Mouse (Mus musculus): Measurements from ENCODE around the gene Tlx3. TPM values are rescaled to one million over a fixed set of nuclear protein-coding genes. Genes with fewer than 3 reads are reported as not detected.

Tlx3 gene
- polyA plus RNA-seq, 1 experiment from 2014 or later = not detected

DNA sequence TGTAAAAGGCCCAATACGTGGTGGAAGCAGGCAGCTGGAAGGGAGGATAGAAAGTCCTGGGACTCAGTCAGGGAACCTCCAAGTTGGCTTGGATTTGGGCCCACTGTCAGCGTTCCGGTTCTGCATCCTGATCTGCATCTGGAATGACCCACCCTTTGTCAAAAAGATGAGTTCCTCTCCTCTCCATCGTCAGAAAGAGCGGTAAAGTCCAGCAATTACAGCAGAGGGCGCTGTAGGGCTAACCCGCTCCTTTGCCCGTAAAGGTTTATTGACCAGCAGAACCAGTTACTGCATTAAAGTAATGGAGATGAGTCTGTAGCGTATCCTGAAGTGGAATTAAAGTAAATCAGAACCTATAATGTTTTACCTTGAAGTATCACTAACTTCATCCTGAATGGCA is 32.9 kb downstream of the Tlx3 start:
- Histone ChIP-seq H3K4me3 (ENCODE audit: low read depth, low read length) (no peak overlapping the region), H3K27me3 (replicated peaks; ENCODE audit: insufficient read depth, low read length) (peaks cover 3% of the 10 kb centered on the region; the same call in 1 of the 2 replicates), H3K4me1 (ENCODE audit: insufficient read depth, low read depth, low read length) (no peaks in the 10 kb centered on the region), H3K9ac (replicated peaks; ENCODE audit: low read depth) (no peak overlapping the region), H3K9me3 (ENCODE audit: low read length) (no peaks in the 10 kb centered on the region), H3K4me2 (replicated peaks; ENCODE audit: low read depth, low read length) (no peak overlapping the region), H3K36me3 (ENCODE audit: insufficient read depth, low read length) (no peaks in the 10 kb centered on the region), H3K27ac (ENCODE audit: low read length) (no peak overlapping the region)
- DNase-seq (ENCODE audit: low spot score) (peak; percentile 57), ATAC-seq (no peak)
- TF ChIP-seq EP300 (IDR thresholded peaks at IDR 0.05) = no peak
- peak; percentile 79 for TF ChIP-seq CTCF (IDR thresholded peaks at IDR 0.05)
- WGBS = 15% methylated on average over 9 of the region's 9 CpGs

DNA sequence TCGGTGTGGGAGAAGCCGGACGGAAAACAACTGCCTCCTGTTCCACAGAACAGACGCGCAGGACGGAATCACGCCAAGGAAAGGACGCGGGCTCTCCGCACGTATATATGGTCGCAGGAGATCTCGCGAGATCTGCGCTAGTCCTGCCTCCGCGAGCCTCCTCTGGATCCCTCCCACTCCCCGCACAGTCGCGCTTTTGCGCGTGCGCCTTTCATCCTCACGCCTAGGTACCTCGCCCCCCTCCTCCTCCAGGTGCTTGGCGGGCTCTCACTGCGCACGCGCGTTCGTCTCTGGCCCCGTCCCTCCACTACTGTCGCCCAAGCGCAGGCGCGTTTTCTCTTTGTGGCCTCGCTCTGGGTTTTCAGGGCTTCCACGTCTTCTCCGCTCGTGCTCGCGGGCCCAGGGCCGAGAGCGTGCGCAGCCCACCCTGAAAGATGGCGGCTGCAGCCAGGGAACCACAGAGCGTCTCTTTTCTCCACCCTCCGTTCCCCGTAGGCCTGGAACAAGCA is 40.3 kb downstream of the Tlx3 start, which contains the start of gene Npm1:
Npm1 (minus strand) TSS at position 209 of the 509 bp plus-strand sequence.
- Histone ChIP-seq H3K4me3 (ENCODE audit: low read depth, low read length) (peak within 1 kb of the TSS; percentile 79), H3K9me3 (ENCODE audit: low read length) (no peaks in the 10 kb centered on the region), H3K4me1 (ENCODE audit: insufficient read depth, low read depth, low read length) (peaks cover 7% of the 10 kb centered on the region; the same call in 1 of the 2 replicates), H3K36me3 (ENCODE audit: insufficient read depth, low read length) (0 out of 2 replicates have a peak, but pooled peaks cover 3% of the 10 kb centered on the region), H3K4me2 (replicated peaks; ENCODE audit: low read depth, low read length) (peak within 1 kb of the TSS; percentile 96), H3K9ac (replicated peaks; ENCODE audit: low read depth) (peak within 1 kb of the TSS; percentile 84), H3K27me3 (replicated peaks; ENCODE audit: insufficient read depth, low read length) (no peaks in the 10 kb centered on the region), H3K27ac (ENCODE audit: low read length) (peak within 1 kb of the TSS; percentile 89)
- no peak for TF ChIP-seq CTCF (IDR thresholded peaks at IDR 0.05)
- no peak for TF ChIP-seq EP300 (IDR thresholded peaks at IDR 0.05)
- peak; percentile 98 for ATAC-seq
- whole genome bisulfite sequencing = 4% methylated on average over 48 of the region's 49 CpGs
- peak; percentile 100 for DNase-seq (ENCODE audit: low spot score)

DNA sequence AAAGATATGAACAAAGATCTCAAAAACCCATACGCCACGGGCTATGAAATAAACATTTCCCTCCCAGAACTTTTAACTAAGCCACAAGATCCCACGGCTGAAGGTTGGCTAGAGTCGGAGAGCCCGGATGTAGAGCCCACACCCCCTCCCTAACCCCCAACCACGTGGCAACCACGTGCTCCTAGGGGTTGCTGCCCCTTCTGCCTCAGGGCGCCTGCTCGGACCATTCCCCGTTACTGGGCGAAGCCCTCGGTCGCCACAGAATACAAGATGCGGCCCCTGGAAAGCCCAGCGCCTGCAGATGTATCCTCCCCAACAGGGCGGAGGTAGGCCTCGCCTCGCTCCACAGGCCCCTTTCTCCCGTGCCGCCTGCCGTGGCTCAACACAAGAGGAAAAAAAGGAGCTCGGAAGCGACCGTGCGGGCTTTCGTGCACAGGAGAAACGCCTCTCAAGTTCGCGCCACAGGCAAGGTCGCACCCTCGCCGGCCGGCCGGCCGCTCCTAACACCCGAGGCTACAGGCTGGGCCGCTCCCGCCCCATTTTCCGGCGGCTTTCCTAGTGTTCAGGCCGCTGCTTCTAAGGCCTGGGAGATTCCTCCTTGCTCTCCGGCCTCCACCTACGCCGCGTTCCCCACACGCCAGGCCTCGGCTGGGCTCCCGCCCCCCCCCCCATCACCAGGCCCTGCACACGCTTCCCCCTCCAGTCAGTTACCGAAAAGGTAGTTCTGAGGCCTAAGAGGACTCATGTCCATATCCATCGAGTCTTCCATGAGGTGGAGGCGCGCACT is 41.0 kb downstream of the Tlx3 start:
- Histone ChIP-seq H3K27ac (ENCODE audit: low read length) (peak overlapping the region; percentile 86), H3K4me1 (ENCODE audit: insufficient read depth, low read depth, low read length) (peaks cover 7% of the 10 kb centered on the region; the same call in 1 of the 2 replicates), H3K9ac (replicated peaks; ENCODE audit: low read depth) (peak overlapping the region; percentile 84), H3K4me3 (ENCODE audit: low read depth, low read length) (peak overlapping the region; percentile 79), H3K9me3 (ENCODE audit: low read length) (no peaks in the 10 kb centered on the region), H3K4me2 (replicated peaks; ENCODE audit: low read depth, low read length) (peak overlapping the region; percentile 96), H3K27me3 (replicated peaks; ENCODE audit: insufficient read depth, low read length) (no peaks in the 10 kb centered on the region), H3K36me3 (ENCODE audit: insufficient read depth, low read length) (0 out of 2 replicates have a peak, but pooled peaks cover 8% of the 10 kb centered on the region)
- TF ChIP-seq EP300 (IDR thresholded peaks at IDR 0.05) (no peak), CTCF (IDR thresholded peaks at IDR 0.05) (no peak)
- DNase-seq (ENCODE audit: low spot score) = peak; percentile 67
- peak; percentile 46 for ATAC-seq
- WGBS = 4% methylated on average over 44 of the region's 53 CpGs

DNA sequence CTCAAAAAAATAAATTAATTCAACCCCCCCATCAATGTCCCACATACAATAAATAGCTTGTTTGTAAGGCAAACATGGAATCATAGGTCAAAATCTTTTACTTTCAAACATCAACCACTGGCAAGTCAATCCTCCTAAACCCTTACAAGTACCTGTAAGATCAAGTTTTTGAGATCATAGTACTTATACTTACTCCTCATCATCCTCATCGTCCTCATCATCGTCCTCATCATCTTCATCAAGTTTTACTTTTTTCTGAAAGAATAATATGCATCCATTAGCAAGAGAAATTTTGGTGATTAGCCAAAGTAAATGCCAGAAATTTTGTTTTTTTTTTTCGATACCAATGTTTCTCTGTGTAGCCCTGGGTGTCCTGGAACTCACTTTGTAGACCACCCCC is 43.6 kb downstream of the Tlx3 start:
- WGBS = 84% methylated on average over 3 of the region's 3 CpGs
- Histone ChIP-seq H3K27me3 (replicated peaks; ENCODE audit: insufficient read depth, low read length) (no peaks in the 10 kb centered on the region), H3K4me2 (replicated peaks; ENCODE audit: low read depth, low read length) (no peak overlapping the region), H3K9me3 (ENCODE audit: low read length) (no peaks in the 10 kb centered on the region), H3K27ac (ENCODE audit: low read length) (no peak overlapping the region), H3K9ac (replicated peaks; ENCODE audit: low read depth) (no peak overlapping the region), H3K36me3 (ENCODE audit: insufficient read depth, low read length) (peaks cover 26% of the 10 kb centered on the region; the same call in 1 of the 2 replicates), H3K4me1 (ENCODE audit: insufficient read depth, low read depth, low read length) (peaks cover 7% of the 10 kb centered on the region; the same call in 1 of the 2 replicates), H3K4me3 (ENCODE audit: low read depth, low read length) (no peak overlapping the region)
- no peak for DNase-seq (ENCODE audit: low spot score)
- ATAC-seq = no peak
- TF ChIP-seq CTCF (IDR thresholded peaks at IDR 0.05) (no peak), EP300 (IDR thresholded peaks at IDR 0.05) (no peak)

DNA sequence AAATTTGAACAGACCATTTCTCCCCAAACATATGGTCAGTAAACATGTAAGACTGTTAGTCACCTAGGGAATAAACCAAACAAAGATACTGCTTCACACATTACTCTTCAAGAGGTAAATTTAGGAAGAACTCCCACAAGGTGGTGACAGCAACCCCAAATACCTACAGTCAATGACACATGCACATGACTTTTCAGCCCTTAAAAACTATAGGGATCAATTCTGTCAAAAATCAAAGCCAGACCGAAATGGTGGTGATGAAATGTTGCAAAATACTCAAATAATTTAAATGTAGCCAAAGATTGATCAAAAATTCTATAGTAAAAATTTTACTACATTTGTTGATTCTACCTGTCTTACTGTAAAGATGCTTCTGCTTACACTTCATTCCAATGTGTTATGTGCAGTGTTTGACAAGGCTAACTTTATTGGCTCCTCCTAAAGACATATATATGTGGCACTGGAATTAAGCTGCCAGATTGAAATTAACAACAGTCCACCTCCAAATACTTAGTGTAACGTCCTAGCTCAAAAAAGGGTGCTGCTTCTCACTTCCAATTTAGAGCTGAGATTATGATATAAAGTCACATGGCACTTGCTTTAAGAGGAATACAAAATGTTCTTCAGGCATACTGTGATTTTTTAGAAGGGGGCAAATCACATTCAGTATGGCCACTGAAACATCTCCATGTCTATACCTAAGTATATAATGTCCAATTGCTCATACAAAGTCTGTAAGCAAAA is 45.8 kb downstream of the Tlx3 start:
- Histone ChIP-seq H3K27ac (ENCODE audit: low read length) (no peak overlapping the region), H3K27me3 (replicated peaks; ENCODE audit: insufficient read depth, low read length) (no peaks in the 10 kb centered on the region), H3K36me3 (ENCODE audit: insufficient read depth, low read length) (peaks cover 30% of the 10 kb centered on the region; the same call in 1 of the 2 replicates), H3K4me3 (ENCODE audit: low read depth, low read length) (no peak overlapping the region), H3K9ac (replicated peaks; ENCODE audit: low read depth) (no peak overlapping the region), H3K4me1 (ENCODE audit: insufficient read depth, low read depth, low read length) (peaks cover 7% of the 10 kb centered on the region; the same call in 1 of the 2 replicates), H3K9me3 (ENCODE audit: low read length) (no peaks in the 10 kb centered on the region), H3K4me2 (replicated peaks; ENCODE audit: low read depth, low read length) (no peak overlapping the region)
- DNase-seq (ENCODE audit: low spot score) = no peak
- TF ChIP-seq CTCF (IDR thresholded peaks at IDR 0.05) = no peak
- ATAC-seq = no peak
- 74% methylated on average over 2 of the region's 2 CpGs for WGBS

Data from lung, postnatal 0 days (tissue).